Mouse (Mus musculus) adrenal gland, adult 18-20 months (tissue): ENCODE measurements around the gene Itga10. TPM values are rescaled to one million over a fixed set of nuclear protein-coding genes. Genes with fewer than 3 reads are reported as not detected.

ENCODE experiments used
- DNase-seq, 2 experiments: peaks; one replicate each; pipeline ENCODE4 v3.0.0; 2021 to 2022; ENCODE audit warnings: low spot score in 2 of 2
- total RNA-seq, 2 experiments: library from RNA; stranded (reverse); gene quantifications; 1 replicate in 1 of 2; 2 replicates in 1 of 2; pipeline ENCODE4 v1.2.3; 2021

The Itga10 gene
- total RNA-seq, 2 experiments from 2014 or later, result 1.4 to 3.0 TPM

GRCm38 (mm10) chr3:96708684-96709064 lies 63.3 kb downstream of the Itga10 start:
- no peak for DNase-seq

Other genes starting within 250 kb of the Itga10 start
- not detected for gene BC107364, start 193.3 kb upstream of the Itga10 start, total RNA-seq
- under 1 TPM in 1 of 2 experiments, not detected in 1; 0.42 TPM for gene Hfe2, start 120.4 kb upstream of the Itga10 start, total RNA-seq
- gene Txnip, start 87.6 kb upstream of the Itga10 start, total RNA-seq, result 100 to 1,000 TPM; 539 to 784 TPM
- not detected for gene Gm16253, start 68.6 kb upstream of the Itga10 start, total RNA-seq
- gene Polr3gl, start 51.4 kb upstream of the Itga10 start, total RNA-seq, result 10 to 100 TPM; 35.5 to 38.8 TPM
- gene Ankrd34a, start 48.9 kb upstream of the Itga10 start, total RNA-seq, result under 1 TPM; 0.76 to 0.77 TPM
- gene Lix1l, start 44.4 kb upstream of the Itga10 start, total RNA-seq, result 10 to 100 TPM; 24.4 to 39.1 TPM
- 10 to 100 TPM; 89.7 to 89.8 TPM for gene Rbm8a, start 15.7 kb upstream of the Itga10 start, total RNA-seq
- gene Pex11b, start 10.2 kb upstream of the Itga10 start, total RNA-seq, result 10 to 100 TPM; 41.3 to 45.6 TPM
- gene Gm42957, start 10.1 kb upstream of the Itga10 start, total RNA-seq, result under 1 TPM; 0.35 to 0.70 TPM
- gene Ankrd35, start 24.5 kb downstream of the Itga10 start, total RNA-seq, result 1 to 10 TPM; 1.3 to 6.6 TPM
- 10 to 100 TPM; 19.7 to 20.1 TPM for gene Pias3, start 50.8 kb downstream of the Itga10 start, total RNA-seq
- gene Nudt17, start 63.0 kb downstream of the Itga10 start, total RNA-seq, result 1 to 10 TPM; 1.5 TPM
- gene Polr3c, start 82.0 kb downstream of the Itga10 start, total RNA-seq, result 10 to 100 TPM; 25.2 to 25.5 TPM
- gene Rnf115, start 82.1 kb downstream of the Itga10 start, total RNA-seq, result 10 to 100 TPM; 37.5 to 39.0 TPM
- gene Pdzk1, start 183.7 kb downstream of the Itga10 start, total RNA-seq, result under 1 TPM in 1 of 2 experiments, not detected in 1; 0.99 TPM
- under 1 TPM; 0.36 to 0.54 TPM for gene Cd160, start 183.8 kb downstream of the Itga10 start, total RNA-seq